Mouse (Mus musculus): ENCODE measurements at regions not wholly inside any gene's neighbourhood (a gene's known extent, or its start where the extent isn't known, plus 50 kb on each side); places are given as distances from the start of the nearest gene placed in this dataset.

DNA sequence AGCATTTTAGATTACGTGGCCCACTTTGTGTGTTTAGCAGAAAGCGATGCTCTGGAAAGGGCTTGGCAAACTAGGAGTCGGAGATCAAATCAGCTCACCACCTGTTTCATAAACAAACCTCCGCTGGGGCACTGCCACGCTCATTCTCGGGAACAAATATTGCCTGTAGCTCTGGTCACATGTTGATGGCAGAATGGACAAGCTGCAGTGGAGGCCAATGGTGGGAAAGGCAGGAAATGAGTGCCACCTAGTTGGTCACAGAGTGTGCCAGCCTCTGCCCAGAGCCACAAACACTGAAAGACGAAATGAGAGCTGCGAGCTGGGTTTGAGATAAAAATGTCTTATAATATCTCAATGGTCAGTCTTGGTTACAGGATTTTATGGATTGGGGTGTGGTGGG, 259.2 kb upstream of the Csf3r start:
- DNase-seq: no peak

DNA sequence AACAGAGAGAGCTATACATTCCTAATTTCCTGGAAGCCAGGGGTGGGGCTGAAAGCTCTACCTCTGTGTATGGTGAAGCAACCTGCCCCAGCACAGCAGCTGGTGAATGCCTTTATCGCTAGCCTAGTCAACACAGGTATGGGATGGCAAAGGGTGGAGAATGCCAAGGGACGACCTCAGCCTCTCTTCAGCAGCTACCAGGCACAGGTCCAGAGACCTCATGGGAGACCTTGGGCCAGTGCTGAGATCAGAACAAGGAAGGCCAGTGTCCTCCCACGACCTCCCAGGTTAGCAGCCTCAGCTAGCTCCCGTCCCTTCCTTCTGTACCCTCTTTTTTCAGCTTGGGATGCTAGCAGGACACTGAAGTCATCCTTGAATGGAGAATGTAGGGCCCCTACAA, 247.2 kb upstream of the Csf3r start:
- no peak for DNase-seq

DNA sequence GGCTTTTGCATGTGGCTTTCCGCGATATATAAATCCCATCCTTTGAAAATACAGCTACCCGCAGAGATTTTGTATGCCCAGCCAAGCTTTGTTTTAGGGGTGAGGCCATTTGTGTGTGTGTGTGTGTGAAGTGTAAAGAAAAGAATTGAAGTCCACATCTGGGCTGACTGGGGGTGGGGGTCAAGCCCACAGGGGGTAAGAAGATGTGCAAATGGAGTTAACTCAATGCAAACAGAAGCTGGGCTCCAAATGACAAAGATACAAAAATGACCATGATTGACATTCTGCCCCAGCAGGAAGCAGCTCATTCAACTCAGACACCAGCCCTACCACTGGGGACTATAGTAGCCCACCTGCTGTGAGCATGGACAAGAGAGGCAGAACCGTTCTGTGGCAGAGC, 244.2 kb upstream of the Csf3r start:
- DNase-seq: no peak

DNA sequence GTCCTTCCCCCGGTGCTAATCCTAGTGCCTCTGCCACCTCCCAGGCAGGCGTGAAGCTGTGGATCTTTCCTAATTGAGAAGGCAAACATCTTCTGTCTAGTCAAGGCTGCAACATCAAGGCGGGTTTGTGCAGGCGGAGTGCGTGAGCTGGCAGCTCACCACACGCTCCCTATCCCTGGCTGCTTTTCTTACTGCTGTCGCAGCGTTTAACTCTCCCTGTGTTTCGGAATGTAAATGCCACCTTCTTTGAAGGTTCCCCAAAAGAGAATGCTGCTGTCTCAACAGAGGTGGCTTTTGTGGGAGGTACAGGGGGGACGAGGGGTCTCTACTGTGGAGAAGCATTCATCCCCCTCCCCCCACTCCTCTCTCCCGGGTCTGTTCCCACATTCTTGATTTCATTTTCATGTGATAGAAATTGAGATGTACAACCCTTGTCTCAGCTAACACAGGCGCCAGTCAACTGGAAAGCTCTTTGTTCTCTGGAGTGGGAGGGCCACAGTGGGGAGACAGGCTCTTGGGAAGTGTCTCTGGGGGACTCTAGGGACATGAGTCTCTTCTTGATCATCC, 243.3 kb upstream of the Csf3r start:
- peak; percentile 58 for DNase-seq

DNA sequence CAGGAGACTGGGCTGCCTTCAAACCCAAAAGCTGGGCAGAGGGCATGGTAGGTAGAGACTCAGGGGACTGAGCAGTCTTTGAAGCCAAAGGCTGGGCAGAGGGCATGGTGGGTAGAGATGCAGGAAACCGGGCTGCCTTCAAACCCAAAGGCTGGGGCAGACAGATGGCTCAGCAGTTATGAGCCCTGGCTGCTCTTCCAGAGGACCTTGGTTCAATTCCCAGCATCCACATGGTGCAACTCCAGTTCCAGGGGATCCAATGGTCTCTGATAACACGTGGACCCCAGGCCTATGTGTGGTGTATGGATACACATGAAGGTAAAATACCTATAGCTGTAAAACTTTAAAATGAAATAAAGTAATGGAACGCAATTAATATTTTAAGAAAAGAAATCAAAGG, 242.0 kb upstream of the Csf3r start:
- no peak for DNase-seq

DNA sequence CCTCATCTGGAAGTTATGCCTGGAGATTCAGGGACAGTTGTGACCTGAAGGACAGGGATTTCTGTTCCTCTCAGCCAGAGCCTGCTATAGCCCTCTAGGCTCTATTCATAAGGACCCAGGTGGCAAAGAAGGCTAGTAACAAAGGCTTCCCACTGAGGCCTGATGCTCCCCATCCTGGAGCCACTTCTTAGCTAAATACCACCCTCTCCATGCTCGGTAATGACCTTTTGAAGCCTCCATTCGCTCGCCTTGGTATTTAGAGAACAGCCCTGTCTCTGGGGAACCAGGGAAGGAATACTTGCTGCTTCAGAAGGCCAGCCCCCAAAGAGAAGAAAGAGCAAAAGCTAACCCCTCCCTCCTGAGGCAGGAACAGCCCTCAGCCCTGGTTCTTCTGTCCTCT, 238.3 kb upstream of the Csf3r start:
- DNase-seq: no peak

DNA sequence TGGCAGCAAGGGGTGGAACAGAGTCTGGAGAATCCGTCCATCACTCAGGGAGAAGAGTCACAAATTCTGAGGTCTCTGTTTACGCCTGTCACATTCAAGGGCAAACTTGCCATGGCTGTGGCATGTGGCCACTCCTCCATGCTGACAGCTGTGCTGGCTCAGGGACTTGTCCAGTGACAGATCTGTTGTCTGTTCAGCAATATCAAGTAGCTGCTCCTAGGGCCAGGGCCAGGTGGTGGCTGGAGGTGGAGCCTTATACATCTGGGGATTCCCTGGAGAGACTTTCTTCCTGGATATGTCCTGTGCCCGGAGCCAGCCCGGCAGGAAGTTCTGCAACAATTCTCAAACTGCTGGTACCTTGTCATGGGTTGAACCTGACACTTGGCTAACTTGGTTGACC, 229.7 kb upstream of the Csf3r start:
- no peak for DNase-seq

DNA sequence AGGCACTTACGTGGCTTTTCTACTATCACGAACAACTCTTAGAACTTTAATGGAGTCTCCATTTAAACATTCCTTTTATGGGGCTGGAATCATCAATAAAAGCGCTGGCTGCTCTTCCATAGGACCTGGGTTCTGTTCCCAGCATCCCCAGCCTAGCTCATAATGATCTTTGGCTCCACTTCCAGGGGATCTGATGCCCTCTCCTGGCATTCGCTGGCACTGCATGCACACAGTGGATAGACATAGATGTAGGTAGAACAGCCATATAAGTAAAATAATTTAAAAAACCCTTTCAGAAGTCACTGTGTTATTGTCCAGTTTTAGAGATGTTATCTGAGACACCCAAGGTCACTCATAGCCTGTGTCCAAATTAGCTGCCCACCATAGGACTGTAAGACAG, 216.4 kb upstream of the Csf3r start:
- DNase-seq: no peak

DNA sequence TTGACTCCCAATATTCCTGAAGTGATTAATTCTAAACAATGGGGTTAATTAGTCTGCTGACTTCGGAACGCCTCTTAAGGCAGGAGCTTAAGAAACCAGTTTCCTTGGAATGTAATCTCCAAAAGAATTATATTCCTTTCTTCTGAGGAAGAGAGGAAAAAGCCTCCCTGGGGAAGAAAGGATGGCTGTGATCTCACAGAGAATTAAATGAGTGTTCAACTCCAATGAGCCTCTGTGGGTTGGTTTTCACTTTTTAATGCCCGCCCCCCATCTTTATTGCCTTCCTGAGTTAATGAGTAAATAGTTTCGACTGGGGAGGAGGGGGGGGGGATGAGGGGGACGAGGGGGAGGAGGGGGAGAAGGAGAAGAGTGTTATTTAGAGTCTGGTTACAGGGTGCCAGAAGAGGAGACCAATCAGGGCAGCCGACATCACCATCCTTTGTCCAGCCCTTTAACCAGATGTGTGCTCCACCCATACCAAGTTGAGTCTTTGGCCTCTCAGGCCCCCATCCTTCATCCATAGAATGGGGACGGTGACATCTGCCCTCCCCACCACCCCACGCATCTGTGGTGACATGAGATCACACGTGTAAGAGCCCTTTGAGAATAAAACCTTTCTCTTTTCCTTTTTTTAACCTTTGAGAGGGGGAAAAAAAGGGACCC, 214.8 kb upstream of the Csf3r start:
- DNase-seq: no peak

DNA sequence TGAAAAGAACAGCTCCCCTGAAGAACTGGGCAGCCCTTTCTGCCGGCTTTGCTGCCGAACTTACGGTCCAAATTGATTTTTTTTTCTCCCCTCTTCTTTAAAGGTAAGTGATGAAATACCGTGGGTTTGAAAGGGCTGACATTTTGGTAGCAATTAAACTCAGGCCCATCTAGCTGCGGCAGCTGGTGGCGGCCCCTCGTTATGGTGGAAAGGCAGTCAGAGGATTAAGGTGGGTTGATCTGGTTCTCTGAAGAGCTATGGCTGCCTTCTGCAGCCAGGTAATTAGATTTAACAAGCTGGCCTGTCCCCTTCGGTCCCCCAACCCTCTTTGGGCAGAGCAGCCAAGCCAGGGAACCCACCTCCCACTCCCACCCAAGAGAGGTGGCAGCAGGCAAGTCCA, 214.1 kb upstream of the Csf3r start:
- no peak for DNase-seq

DNA sequence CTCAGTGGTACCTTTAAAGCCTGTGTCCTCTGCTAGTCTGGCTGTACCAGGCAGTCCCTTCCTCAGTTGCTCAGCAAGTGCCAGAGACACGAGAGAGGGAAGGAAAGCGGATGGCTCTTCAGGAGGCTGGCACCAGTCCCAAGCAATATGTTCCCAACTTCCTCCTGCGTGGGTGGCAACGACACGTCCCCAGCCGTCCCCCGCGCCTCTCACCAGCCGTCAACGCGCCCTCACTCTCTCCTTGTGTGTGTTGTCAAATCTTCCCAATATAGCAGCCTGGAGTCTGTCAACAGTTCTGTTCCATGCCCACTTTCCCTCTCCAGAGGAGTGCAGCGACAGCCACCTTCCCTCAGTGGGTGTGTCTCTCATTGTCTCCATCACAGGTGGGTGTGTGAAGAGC, 210.0 kb upstream of the Csf3r start:
- DNase-seq: peak; percentile 89

DNA sequence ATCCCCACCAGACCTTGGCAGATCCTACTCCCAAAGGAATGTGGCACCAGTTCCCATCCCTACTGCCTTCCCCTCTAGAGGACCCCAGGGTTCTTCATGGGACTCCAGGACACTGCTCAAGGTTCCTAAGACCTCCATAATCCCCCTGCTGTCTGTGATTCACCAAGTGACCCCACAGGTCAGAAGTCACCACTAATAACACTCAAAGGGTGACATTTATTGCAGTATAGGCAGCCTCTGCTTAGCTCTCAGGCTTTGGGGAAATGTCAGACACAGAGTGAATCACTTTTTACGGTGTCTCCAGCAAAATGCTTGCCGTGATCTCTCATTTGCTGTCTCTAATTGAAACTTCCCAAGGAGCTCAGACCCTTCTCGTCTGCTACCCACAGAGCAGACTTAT, 209.1 kb upstream of the Csf3r start:
- DNase-seq: no peak

DNA sequence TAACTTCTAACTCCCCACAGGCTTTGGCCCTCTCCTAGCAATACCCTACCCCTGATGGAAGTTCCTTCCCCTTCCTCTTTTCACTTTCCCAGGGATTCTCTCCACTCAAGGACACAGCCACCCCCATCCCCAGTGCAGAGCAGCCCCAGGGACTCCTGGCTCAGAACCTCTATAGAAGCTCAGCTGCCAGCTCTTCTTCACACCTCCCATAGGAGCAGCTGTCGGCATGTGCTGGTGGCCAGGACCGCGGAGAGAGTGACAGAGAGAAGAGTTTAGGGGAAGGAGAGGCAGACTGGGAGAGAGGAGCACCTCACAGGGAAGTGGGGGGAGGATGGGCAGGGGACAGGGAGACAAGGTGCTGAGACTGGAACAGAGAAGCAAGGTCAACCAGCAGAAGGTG, 199.8 kb upstream of the Csf3r start:
- peak; percentile 63 for DNase-seq

DNA sequence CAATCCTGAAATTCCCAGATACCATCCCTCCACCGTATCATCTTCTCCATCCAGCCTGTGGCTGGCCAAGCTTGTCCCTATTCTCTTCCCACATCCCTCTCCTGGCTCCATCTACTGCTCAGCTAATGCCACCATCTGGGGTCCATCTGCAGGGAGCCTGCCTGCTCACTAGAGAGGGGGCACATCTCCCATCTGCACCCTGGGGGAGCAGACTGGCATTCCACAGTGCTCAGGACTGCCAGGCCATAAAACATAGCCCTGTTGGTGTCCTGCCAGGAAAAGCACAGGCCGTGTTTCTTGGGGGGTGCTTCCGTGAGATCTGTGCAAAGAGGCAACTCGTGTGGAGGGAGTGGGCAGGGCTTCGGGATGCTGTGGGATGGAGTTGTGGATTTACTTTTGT, 197.9 kb upstream of the Csf3r start:
- DNase-seq: peak; percentile 23

DNA sequence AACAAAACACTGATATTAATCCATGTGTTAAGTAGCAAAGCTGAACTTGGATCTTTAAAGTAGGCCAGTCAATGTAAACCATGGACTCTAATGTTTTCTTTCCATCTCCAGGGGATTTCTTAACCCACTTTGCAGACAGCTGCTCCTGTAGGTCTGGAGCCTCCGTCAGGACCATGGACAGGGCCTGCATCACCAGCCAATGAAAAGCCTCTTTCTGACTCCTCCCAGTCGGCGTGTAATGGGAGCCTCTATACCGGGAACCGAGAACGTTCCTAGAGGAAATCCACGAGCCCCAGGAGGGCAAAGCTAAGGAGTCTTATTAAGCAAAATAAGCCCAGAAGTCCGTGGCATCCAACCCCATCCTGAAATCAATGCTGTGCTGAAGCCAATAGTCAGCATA, 189.1 kb upstream of the Csf3r start:
- no peak for DNase-seq

DNA sequence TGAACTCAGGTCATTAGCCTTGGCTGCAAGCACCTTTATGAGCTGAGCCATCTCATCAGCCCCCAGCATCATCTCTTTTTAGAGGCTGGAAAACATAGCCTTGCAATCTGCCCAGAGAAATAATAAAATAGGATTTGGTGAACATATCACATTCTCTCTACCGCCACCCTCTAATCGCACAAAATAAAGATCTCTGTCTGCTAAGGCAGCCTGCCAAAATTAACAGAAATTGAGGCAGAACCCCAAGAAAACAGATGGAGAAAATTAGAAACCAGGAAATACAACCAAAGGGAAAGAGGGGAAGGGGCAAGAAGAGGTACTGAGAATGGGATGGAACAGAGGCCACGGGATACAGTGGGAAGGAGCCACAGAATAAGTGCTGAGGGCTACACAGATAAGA, 176.8 kb upstream of the Csf3r start:
- no peak for DNase-seq

DNA sequence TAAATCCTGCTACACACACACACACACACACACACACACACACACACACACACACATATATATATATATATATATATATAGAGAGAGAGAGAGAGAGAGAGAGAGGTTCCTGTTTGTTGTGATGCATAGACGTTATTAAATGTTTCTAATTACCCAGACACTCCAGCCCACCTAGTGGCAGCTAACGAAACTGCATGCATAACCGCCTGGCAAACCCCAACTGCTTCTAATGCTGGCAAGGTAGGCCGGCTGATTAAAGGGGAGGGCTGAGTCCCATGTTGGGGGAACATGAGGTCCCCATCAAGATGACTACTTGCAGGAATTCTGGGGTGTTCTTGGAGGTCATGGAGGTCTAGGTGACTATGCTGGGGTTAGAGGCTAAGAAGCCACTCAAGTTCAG, 174.1 kb upstream of the Csf3r start:
- DNase-seq: peak; percentile 52

DNA sequence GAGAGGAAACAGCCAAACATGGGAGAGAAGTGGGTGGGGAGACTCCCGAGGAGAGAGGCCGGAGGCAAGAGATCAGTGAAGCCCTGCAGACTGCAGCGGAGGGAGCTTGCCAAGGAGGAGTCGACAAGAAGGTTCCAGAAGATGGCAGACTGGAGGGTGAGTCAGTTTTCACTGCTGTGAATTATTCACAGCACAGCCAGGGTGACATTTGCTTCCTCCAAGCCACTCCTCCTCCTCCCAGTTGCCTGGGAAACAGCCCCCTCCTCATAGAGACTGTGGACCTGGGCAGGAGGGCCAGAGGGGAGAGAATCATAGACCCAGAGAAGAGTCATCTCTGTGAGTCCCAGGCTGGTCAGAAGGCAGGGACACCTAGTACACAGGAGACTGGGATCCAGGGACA, 171.8 kb upstream of the Csf3r start:
- DNase-seq: peak; percentile 21

DNA sequence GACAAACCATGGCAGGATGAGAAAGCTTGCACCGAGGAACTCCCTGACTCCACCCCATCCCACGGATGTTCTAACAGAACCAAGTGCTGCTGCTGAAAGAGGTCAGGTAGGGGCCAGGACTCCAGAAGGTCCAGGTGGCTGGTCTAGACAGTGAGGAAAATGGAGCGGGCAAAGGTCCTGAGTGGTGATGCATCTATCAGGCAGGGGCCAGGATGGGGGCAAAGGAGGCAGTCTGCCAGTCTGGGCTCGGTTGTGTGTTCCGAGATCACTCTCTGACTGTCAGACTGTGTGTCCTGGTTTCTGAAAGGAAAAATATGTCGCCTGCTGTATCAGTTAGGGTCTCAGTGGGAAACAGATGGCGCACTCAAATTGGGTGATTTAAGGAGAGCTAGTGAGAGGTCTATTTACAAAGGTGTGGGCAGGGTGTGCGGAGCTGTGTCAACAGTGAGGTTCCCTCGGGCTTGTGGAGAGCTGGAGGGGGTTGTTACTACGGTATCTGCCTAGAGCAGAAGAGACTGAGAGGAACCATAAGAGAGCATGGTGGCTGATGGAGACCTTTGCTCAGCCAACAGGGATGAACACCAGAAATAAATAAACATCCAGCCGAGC, 168.3 kb upstream of the Csf3r start:
- DNase-seq: peak; percentile 20

DNA sequence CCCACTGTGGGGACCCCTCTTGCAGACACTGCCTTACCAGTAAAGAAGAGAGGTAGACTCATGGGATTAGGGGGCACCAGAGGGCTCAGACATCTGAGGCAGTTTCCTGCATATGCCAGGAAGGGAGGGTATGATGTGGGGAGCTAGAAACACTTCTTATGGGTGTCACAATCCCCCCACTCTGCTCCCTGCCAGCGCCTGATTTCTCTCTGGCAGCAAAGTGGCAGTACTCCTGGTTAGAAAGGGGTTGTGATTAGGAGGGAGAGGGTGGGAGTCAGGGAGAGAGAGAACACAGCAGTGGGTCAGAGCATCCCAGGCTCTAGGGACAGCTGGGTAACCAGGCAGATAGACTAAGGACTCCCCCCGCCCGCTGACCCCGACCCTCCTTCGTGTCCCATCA, 167.6 kb upstream of the Csf3r start:
- DNase-seq: no peak

DNA sequence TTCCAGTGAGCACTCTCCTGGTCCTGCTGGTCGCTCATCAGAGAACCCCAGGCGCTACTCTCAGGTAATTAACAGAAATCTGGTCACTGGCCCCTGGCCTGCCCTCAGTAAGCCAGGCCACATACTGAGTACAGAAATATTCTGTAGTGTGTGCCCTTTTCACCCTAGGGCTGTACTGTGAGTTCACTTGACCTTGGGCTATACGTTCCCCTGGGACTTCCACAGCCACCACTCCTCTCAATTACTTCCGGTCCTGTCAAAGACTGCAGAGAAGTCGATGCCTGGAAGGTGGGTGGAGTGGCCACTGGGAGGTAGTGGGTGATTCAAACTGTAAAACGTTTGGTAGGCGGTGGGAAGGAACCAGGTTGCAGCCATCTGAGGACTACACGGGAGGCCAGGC, 159.3 kb upstream of the Csf3r start:
- DNase-seq: no peak

DNA sequence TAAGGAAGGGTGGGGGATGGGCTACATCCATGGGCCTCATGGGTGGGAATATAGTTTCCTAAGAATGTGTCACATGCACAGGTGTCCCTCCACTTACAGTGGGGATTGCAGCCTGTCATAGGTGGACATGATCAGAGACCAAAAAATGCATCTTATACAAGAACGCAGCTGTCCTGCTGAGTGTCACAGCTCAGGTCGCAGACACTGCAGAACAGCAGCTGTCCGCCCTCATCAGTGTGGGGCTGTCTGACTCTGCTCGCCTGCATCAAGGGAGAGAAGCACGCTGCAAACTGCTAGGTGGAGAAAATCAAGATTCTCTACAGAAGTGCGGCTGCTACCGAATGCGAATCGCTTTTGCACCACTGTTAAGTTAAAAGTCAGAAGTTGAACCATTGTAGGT, 158.6 kb upstream of the Csf3r start:
- DNase-seq: no peak

DNA sequence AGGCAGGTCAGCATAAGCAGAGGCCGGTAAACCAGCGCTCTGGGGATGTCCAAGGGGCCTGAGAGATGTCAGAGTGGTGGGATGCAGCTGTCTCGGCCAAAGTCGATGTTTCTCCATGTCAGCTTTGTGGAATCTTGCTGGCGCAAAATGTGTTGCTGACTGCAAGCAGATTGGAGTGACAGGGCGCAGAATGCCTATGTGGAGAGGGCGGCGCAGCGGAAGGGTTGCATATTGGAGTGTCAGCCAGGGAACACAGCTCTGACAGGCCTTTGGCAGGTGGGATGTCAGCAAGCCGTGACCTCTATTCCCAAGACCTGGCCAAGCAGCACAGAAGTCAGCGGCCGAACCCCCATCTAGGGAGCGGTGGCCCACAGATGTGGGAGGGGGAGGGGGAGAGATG, 153.1 kb upstream of the Csf3r start:
- no peak for DNase-seq

DNA sequence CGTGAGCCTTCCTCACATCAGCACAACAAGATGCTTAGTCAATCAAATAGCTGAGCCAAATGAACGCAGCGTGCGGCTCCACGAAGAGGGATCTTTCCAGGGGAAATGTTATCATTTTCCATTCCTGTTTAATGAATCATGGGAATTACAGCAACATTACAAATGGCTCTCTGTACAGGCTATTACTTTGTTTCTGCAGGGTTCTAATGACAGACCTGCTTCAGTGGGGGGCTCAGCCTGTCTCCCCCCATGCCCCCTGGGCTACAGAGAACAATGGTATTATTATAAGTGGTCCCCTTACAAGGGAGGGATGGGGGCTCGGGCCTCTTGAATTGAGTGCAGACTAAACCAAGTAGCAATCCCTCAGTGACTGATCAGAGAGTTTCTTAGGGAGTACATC, 144.3 kb upstream of the Csf3r start:
- no peak for DNase-seq

DNA sequence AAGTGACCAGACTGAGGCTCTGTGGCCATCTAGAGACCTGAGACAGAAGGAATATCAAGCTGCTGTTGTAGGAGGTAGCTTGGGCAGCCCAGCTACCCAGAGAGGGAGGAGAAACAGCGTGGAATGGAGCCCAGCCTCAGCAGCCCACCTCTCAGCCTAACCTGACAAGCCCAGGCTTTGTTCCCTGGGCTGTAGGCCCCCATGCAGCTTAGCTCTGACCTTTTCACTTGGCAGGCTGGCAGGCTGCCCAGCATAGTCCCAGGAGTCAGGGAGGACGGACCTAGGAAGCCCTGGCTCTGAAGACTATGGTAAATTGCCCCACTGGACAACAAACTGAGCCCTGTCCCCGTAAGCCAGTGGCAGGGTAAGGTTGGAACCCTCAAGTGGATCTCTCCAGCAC, 141.8 kb upstream of the Csf3r start:
- no peak for DNase-seq

All from right cerebral cortex, postnatal 14 days (tissue).